Mouse (Mus musculus) ES-Bruce4 (cell line): ENCODE measurements at regions not wholly inside any gene's neighbourhood (a gene's known extent, or its start where the extent isn't known, plus 50 kb on each side); places are given as distances from the start of the nearest gene placed in this dataset.

ENCODE experiments used
- H3K27ac ChIP-seq: 2 replicates; pipeline ENCODE4 v1.5.1; 2012; ENCODE audit warnings: low read length, inconsistent platforms; ENCODE audit not compliant: insufficient read depth
- H3K27me3 ChIP-seq: 2 replicates; pipeline ENCODE4 v1.6.1; 2012; ENCODE audit warnings: mild to moderate bottlenecking, low read length, inconsistent platforms; ENCODE audit not compliant: control insufficient read depth, poor library complexity, insufficient read depth, severe bottlenecking
- H3K36me3 ChIP-seq: 2 replicates; pipeline ENCODE4 v1.6.1; 2012; ENCODE audit warnings: inconsistent platforms, mild to moderate bottlenecking, low read length, moderate library complexity; ENCODE audit not compliant: control insufficient read depth, poor library complexity, insufficient read depth, severe bottlenecking
- H3K4me1 ChIP-seq: one replicate; pipeline ENCODE4 v1.8.1; 2011; ENCODE audit warnings: low read length; ENCODE audit not compliant: control insufficient read depth, insufficient read depth
- H3K4me3 ChIP-seq: 2 replicates; pipeline ENCODE4 v1.5.1; 2011; ENCODE audit warnings: low read depth, mild to moderate bottlenecking, low read length
- H3K9ac ChIP-seq: 2 replicates; pipeline ENCODE4 v1.6.1; 2012; ENCODE audit warnings: low read depth, mild to moderate bottlenecking, inconsistent platforms; ENCODE audit not compliant: poor library complexity, severe bottlenecking
- H3K9me3 ChIP-seq: replicated peaks from 2 replicates; pipeline ENCODE4 v1.6.1; 2012; ENCODE audit warnings: mild to moderate bottlenecking, low read length, inconsistent platforms; ENCODE audit not compliant: control insufficient read depth, poor library complexity, insufficient read depth, severe bottlenecking
- CTCF ChIP-seq: IDR thresholded peaks from one replicate; pipeline ENCODE4 v1.8.1; 2011; ENCODE audit warnings: low read depth, low read length
- EP300 ChIP-seq: IDR thresholded peaks from 2 replicates; pipeline ENCODE4 v1.6.1; 2011; ENCODE audit warnings: low read depth, low read length; ENCODE audit not compliant: insufficient read depth
- POLR2A ChIP-seq: IDR thresholded peaks from one replicate; pipeline ENCODE4 v1.8.1; 2011; ENCODE audit warnings: low read length; ENCODE audit not compliant: insufficient read depth

DNA sequence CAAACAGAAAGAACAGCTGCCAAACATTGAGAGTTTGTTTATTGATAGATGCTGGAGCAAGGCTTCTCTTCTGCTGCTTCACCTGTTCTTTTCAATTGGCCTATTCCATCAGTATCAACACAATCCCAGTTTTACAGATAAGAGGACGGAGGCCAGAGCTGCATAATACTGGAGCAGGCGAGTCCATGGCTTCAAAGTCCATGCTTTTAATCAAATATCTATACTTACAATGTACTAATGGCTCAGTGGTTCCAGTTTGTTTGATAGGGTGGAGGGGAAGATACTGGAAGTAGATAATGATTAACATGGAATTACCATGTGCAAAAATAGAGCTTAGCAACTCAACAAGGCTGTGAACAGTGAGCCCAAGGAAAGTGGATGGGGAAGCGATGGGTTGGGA is 163.2 kb upstream of the Tent5a start:
- no peaks in the 10 kb centered on the region for H3K27me3 ChIP-seq

DNA sequence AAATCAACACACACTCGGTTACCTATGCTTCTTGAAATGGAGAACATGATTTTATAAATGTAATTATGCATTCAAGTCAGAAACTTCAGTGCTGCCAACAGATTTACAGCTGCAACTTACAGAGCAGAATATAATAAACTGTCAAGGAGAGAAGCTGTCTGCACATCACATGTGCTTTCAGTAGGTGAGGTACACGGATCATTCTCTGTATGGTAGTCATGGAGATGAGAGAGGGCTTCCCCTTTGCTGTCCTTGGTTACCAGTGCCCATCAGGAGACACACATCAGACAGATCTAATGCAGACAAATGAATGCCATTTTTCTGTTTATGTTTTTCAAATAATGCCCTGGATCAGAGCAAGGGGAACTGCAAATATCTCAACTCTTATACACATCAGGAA is 160.8 kb upstream of the Tent5a start:
- Histone ChIP-seq H3K36me3 (no peaks in the 10 kb centered on the region), H3K27me3 (no peaks in the 10 kb centered on the region), H3K4me3 (no peak overlapping the region), H3K9me3 (no peaks in the 10 kb centered on the region), H3K27ac (no peak overlapping the region), H3K9ac (no peak overlapping the region), H3K4me1 (peaks cover 4% of the 10 kb centered on the region)
- TF ChIP-seq EP300 = no peak
- no peak for TF ChIP-seq POLR2A
- no peak for TF ChIP-seq CTCF

More for the DNA sequence above, 163.2 kb upstream of the Tent5a start:
- TF ChIP-seq POLR2A = no peak
- no peak for TF ChIP-seq EP300
- TF ChIP-seq CTCF = no peak
- H3K36me3 ChIP-seq = no peaks in the 10 kb centered on the region
- H3K4me1 ChIP-seq = no peaks in the 10 kb centered on the region
- H3K27ac ChIP-seq = no peak overlapping the region
- H3K9ac ChIP-seq = no peak overlapping the region
- no peak overlapping the region for H3K4me3 ChIP-seq
- no peaks in the 10 kb centered on the region for H3K9me3 ChIP-seq

DNA sequence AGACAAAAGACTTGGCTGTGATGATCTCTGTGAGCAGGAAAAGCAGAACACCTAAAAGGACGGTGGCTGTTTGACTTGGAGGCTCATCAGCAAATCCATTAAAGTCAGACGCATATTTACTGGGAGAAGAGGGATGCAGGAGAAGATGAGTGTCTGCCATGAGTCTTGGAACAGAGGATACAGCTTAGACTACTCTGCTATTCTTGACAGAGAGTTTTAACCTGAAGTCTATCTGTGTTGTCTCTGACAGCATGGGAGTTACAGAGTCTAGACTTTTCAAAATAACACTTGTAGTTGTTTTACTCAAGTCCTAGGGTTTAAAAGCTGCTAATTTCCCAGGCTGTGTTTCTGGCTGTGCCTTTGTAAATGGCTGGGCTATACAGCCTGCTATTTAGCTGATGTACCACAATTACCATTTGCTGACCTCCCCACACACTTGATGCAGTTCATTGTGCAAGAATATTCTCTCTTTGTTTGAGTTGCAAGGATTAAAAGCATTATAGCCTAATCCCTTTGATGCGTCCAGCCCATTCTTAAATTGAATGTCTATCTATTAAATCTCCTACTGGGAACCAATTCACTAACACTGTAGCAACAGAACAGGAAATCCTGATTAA is 160.0 kb upstream of the Tent5a start:
- H3K4me3 ChIP-seq = no peak overlapping the region
- peaks cover 4% of the 10 kb centered on the region for H3K4me1 ChIP-seq
- H3K9me3 ChIP-seq = no peaks in the 10 kb centered on the region
- no peaks in the 10 kb centered on the region for H3K27me3 ChIP-seq
- no peak overlapping the region for H3K27ac ChIP-seq
- TF ChIP-seq EP300 = no peak
- H3K36me3 ChIP-seq = no peaks in the 10 kb centered on the region
- no peak overlapping the region for H3K9ac ChIP-seq

DNA sequence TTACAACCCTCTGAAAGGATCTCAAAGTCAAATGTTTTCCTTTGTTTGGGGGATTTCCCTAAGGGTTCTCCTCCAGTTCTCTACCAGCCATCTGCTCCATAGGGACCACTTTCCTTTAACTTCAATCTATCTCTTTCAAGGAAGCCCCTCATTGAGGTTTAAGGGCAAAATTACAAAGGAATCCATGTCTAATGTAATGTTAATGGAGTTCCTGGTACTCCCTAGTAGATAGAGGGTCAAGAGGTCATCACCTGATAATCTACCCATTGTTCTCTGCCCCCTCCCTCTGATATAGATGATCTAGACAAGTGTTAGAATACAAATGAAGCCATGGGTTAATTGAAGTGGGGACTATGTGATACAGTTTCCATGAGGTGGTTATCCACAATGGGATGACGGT is 158.6 kb upstream of the Tent5a start:
- no peak overlapping the region for H3K9ac ChIP-seq
- TF ChIP-seq POLR2A (no peak), EP300 (no peak), CTCF (no peak)
- H3K27ac ChIP-seq = no peak overlapping the region
- H3K36me3 ChIP-seq = no peaks in the 10 kb centered on the region
- H3K27me3 ChIP-seq = no peaks in the 10 kb centered on the region
- no peaks in the 10 kb centered on the region for H3K9me3 ChIP-seq
- H3K4me1 ChIP-seq = peaks cover 4% of the 10 kb centered on the region
- no peak overlapping the region for H3K4me3 ChIP-seq

DNA sequence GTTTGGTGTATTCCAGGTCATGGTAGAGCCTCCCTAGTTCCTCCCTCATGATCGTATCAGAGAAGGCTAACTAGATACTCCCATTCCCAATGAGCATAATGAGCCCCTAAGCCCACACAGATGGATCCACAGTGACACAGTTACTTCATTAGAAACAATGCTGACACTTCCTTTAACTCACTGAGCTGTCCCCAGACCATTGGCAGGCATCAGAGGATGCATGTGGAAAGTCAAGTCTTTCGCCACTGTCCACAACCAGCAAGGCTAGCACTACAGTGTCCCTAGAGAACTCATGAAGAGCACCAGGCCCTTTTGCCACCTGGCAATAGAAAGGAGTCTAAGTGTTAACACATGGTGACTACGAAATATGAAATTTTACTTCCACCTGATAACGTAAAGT is 156.1 kb upstream of the Tent5a start:
- TF ChIP-seq EP300 (no peak), CTCF (no peak), POLR2A (no peak)
- Histone ChIP-seq H3K27ac (no peak overlapping the region), H3K27me3 (no peaks in the 10 kb centered on the region), H3K9ac (no peak overlapping the region), H3K4me1 (peaks cover 4% of the 10 kb centered on the region), H3K36me3 (no peaks in the 10 kb centered on the region), H3K4me3 (no peak overlapping the region), H3K9me3 (no peaks in the 10 kb centered on the region)

DNA sequence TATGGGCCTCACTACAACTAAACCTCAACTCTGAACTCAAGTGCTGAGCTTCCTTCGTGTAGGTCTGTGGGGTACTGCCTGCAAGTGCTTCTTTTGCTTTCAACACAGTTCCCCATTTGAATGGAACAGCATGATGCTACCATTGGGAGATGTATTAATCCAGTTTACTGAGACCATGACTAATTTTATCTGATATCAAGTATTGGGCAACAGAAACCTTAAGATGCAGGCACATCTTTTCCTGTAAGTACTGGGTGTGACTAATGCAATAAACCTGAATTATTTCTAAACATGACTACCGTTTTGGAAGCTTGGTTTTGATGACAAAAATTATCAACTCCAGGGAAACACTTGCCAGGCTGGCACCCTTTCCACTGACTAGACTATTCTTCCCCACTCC is 153.4 kb upstream of the Tent5a start:
- no peak overlapping the region for H3K27ac ChIP-seq
- no peaks in the 10 kb centered on the region for H3K36me3 ChIP-seq
- no peak overlapping the region for H3K9ac ChIP-seq
- H3K4me1 ChIP-seq = peaks cover 4% of the 10 kb centered on the region
- no peaks in the 10 kb centered on the region for H3K9me3 ChIP-seq
- H3K4me3 ChIP-seq = no peak overlapping the region
- no peak for TF ChIP-seq CTCF
- TF ChIP-seq POLR2A = no peak
- TF ChIP-seq EP300 = no peak
- H3K27me3 ChIP-seq = no peaks in the 10 kb centered on the region
